Mouse (Mus musculus) testis, adult 2 months (tissue): ENCODE measurements around the gene Ank.

ENCODE experiments used
- CTCF ChIP-seq: fragments of 200-500 bp; IDR thresholded peaks from 2 replicates; pipeline ENCODE4 v1.5.1; 2012; ENCODE audit warnings: low read depth, mild to moderate bottlenecking, inconsistent platforms, low read length, moderate library complexity; ENCODE audit not compliant: control insufficient read depth, insufficient read depth, insufficient replicate concordance
- POLR2A ChIP-seq: fragments of 200-500 bp; IDR thresholded peaks from 2 replicates; pipeline ENCODE4 v1.6.1; 2012; ENCODE audit warnings: low read depth, mild to moderate bottlenecking, inconsistent platforms, low read length, moderate library complexity; ENCODE audit not compliant: control insufficient read depth

DNA sequence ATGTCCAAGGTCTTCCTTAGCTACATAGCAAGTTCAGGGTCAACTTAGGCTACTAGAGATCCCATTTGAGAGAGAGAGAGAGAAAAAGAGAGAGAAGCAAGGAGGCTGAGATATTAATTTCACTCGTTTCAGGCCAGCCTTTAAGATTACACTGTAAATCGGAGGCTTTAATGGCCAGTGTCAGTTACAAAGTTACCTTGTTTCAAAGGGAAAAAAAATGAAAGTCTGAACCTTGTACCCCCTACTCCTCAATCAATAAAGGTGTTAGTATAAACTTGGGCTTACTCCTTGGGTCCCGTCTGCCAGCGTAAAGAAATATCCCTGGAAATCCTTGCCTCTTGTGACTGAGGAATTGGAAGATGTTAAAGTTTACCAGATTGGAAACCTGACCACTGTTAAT is 24.9 kb upstream of the Ank start:
- no peak for TF ChIP-seq CTCF
- no peak for TF ChIP-seq POLR2A
